Mouse (Mus musculus): Measurements from ENCODE around the gene Dnah17. TPM values are rescaled to one million over a fixed set of nuclear protein-coding genes. Genes with fewer than 3 reads are reported as not detected.
A peak's percentile ranks its signal among the peaks of the same experiment; 100 is the strongest.

The Dnah17 gene
- total RNA-seq, 2 experiments from 2014 or later: 0.12 to 0.30 TPM

- DNase-seq (ENCODE audit: low spot score in 2 of 2): no peak
These were observed 13.3 kb upstream of the Dnah17 start for GRCm38 (mm10) chr11:118143731-118144130.

- no peak for DNase-seq (ENCODE audit: low spot score in 2 of 2)
These were observed 12.2 kb upstream of the Dnah17 start for GRCm38 (mm10) chr11:118142547-118143165.

- DNase-seq (ENCODE audit: low spot score in 2 of 2): no peak
These were observed 10.5 kb upstream of the Dnah17 start for GRCm38 (mm10) chr11:118140771-118141565.

GRCm38 (mm10) chr11:118138347-118138746, 7.9 kb upstream of the Dnah17 start:
- no peak for DNase-seq (ENCODE audit: low spot score in 2 of 2)

GRCm38 (mm10) chr11:118136172-118136632, 5.8 kb upstream of the Dnah17 start:
- DNase-seq (ENCODE audit: low spot score in 2 of 2): no peak

GRCm38 (mm10) chr11:118135271-118135670, 4.8 kb upstream of the Dnah17 start:
- no peak for DNase-seq (ENCODE audit: low spot score in 2 of 2)

GRCm38 (mm10) chr11:118133752-118134169, 3.3 kb upstream of the Dnah17 start:
- no peak for DNase-seq (ENCODE audit: low spot score in 2 of 2)

GRCm38 (mm10) chr11:118133133-118133751, 2.8 kb upstream of the Dnah17 start:
- no peak for DNase-seq (ENCODE audit: low spot score in 2 of 2)

GRCm38 (mm10) chr11:118132136-118132535, 1.7 kb upstream of the Dnah17 start:
- no peak for DNase-seq (ENCODE audit: low spot score in 2 of 2)

- no peak for DNase-seq (ENCODE audit: low spot score in 2 of 2)
These were observed 622 bp downstream of the Dnah17 start for GRCm38 (mm10) chr11:118129812-118130211.

GRCm38 (mm10) chr11:118121592-118121991, 8.8 kb downstream of the Dnah17 start:
- no peak for DNase-seq (ENCODE audit: low spot score in 2 of 2)

- no peak for DNase-seq (ENCODE audit: low spot score in 2 of 2)
These were observed 11.7 kb downstream of the Dnah17 start for GRCm38 (mm10) chr11:118118777-118119176.

GRCm38 (mm10) chr11:118114581-118115110, 15.8 kb downstream of the Dnah17 start:
- DNase-seq (ENCODE audit: low spot score in 2 of 2): no peak

- no peak for DNase-seq (ENCODE audit: low spot score in 2 of 2)
These were observed 16.8 kb downstream of the Dnah17 start for GRCm38 (mm10) chr11:118113516-118114205.

GRCm38 (mm10) chr11:118104001-118104400, 26.4 kb downstream of the Dnah17 start:
- peak; percentile 82 to 86 for DNase-seq (ENCODE audit: low spot score in 2 of 2)

- no peak for DNase-seq (ENCODE audit: low spot score in 2 of 2)
These were observed 27.1 kb downstream of the Dnah17 start for GRCm38 (mm10) chr11:118103383-118103782.

GRCm38 (mm10) chr11:118102838-118103237, 27.6 kb downstream of the Dnah17 start:
- DNase-seq (ENCODE audit: low spot score in 2 of 2): peak; percentile 88 to 94

- DNase-seq (ENCODE audit: low spot score in 2 of 2): no peak
These were observed 29.3 kb downstream of the Dnah17 start for GRCm38 (mm10) chr11:118101133-118101532.

GRCm38 (mm10) chr11:118096736-118097135, 33.7 kb downstream of the Dnah17 start:
- no peak for DNase-seq (ENCODE audit: low spot score in 2 of 2)

- DNase-seq (ENCODE audit: low spot score in 2 of 2): no peak
These were observed 35.4 kb downstream of the Dnah17 start for GRCm38 (mm10) chr11:118095004-118095403.

- no peak for DNase-seq (ENCODE audit: low spot score in 2 of 2)
These were observed 39.3 kb downstream of the Dnah17 start for GRCm38 (mm10) chr11:118091002-118091670.
